In the genomic region with DNA sequence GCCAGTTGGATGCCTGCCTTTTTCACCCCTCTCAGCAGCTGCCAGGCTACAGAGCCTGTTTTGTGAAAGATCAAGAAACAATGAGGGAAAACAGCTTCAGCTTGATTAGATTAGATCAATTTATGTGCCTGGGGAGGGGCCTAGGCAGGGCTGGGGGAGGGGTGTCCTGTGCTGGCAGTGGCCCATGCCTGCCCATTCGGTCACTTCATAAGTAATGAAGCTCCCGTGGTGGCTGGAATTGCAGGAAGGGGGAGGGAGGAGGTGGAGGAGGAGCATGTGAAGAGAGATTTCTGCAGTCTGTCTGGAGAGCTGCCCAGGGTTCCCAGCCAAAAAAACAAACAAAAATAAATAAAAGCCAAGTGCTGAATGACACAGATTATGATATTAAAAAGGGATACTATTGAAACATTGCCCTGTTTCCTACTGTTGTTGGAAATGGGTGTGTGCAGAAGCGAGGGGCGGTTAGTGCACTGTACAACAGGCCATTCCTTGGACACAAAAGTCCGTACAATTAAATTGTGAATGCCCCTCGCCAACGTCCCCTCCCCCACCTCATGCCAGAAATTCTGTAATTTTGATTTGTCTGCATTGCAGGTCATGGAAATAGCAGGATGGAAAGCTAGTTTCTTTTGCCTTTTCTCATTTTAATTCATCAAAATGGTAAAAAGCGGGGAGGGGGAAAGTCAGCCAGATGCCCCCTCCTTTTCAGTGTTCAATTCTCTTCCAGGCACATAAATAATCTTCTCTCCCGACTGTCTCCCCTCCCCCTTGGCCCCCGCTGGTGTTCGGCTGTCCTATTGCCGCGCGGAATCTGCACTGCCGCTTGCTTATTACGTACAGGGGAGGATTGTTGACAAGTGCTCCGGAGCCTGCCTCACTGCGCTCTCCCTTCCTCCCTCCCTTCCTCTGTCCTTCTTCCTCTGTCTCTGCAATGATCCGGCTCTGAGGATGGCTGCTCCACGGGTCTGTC, we compare ENCODE assay signal across 8 mouse cellular contexts.
DNase-seq lines count a peak whose midpoint lies in the region; ATAC-seq and TF ChIP-seq lines count a peak whose summit lies in the region.

No protein-coding gene starts in this region.

- 2% methylated on average over 20 of the region's 20 CpGs for WGBS in forebrain, embryonic 12.5 days
- WGBS in heart, embryonic 15.5 days: 5% methylated on average over 20 of the region's 20 CpGs
- WGBS in liver, adult 2 months: 6% methylated on average over 20 of the region's 20 CpGs
- 4% methylated on average over 20 of the region's 20 CpGs for WGBS in neural tube, embryonic 11.5 days

- no peaks in the 10 kb centered on the region for H3K9me3 ChIP-seq in forebrain, embryonic 12.5 days
- H3K9me3 ChIP-seq in heart, embryonic 15.5 days (replicated peaks): no peaks in the 10 kb centered on the region
- no peaks in the 10 kb centered on the region for H3K9me3 ChIP-seq in neural tube, embryonic 11.5 days (ENCODE audit: control insufficient read depth, low read length)

- peaks cover 7% of the 10 kb centered on the region; the same call in 1 of the 2 replicates for H3K79me2 ChIP-seq in liver, adult 2 months (ENCODE audit: control insufficient read depth, insufficient read depth, low read length)

- no peaks in the 10 kb centered on the region for H3K36me3 ChIP-seq in forebrain, embryonic 12.5 days (replicated peaks)
- no peaks in the 10 kb centered on the region for H3K36me3 ChIP-seq in heart, embryonic 15.5 days
- no peaks in the 10 kb centered on the region for H3K36me3 ChIP-seq in liver, adult 2 months (ENCODE audit: control insufficient read depth, insufficient read depth, low read length)
- no peaks in the 10 kb centered on the region for H3K36me3 ChIP-seq in neural tube, embryonic 11.5 days (ENCODE audit: control insufficient read depth, insufficient read depth, low read length)

- H3K4me1 ChIP-seq in forebrain, embryonic 12.5 days: peaks cover 59% of the 10 kb centered on the region
- H3K4me1 ChIP-seq in heart, embryonic 15.5 days (replicated peaks): peaks cover 31% of the 10 kb centered on the region
- H3K4me1 ChIP-seq in liver, adult 2 months (ENCODE audit: control insufficient read depth, insufficient read depth, low read length): peaks cover 3% of the 10 kb centered on the region; the same call in 1 of the 2 replicates
- H3K4me1 ChIP-seq in neural tube, embryonic 11.5 days (ENCODE audit: control insufficient read depth, insufficient read depth, low read length): peaks cover 28% of the 10 kb centered on the region

- H3K27ac ChIP-seq in forebrain, embryonic 12.5 days: peak overlapping the region; percentile 93
- peak overlapping the region; percentile 76 for H3K27ac ChIP-seq in heart, embryonic 15.5 days
- peak overlapping the region; percentile 40 for H3K27ac ChIP-seq in liver, adult 2 months (replicated peaks; ENCODE audit: insufficient read depth, low read depth, low read length)
- peak overlapping the region; percentile 95 for H3K27ac ChIP-seq in neural tube, embryonic 11.5 days (ENCODE audit: low read depth, low read length)

- H3K9ac ChIP-seq in forebrain, embryonic 12.5 days: peak overlapping the region; percentile 51
- peak overlapping the region; percentile 19; the same call in 1 of the 2 replicates for H3K9ac ChIP-seq in heart, embryonic 15.5 days
- H3K9ac ChIP-seq in liver, adult 2 months (ENCODE audit: low read depth, low read length): 0 out of 2 replicates have a peak overlapping the region, but pooled peaks have one; percentile 6
- H3K9ac ChIP-seq in neural tube, embryonic 11.5 days (ENCODE audit: low read length): peak overlapping the region; percentile 58

- DNase-seq in thymus, postnatal 14 days: peak; percentile 8
- no peak for DNase-seq in thymus, postnatal 10 days (ENCODE audit: low spot score in 2 of 2)
- DNase-seq in kidney, postnatal 14 days: peak; percentile 93
- DNase-seq in liver, adult 2 months (ENCODE audit: extremely low read depth, low read depth, low spot score): peak; percentile 94
- DNase-seq in neural tube, embryonic 11.5 days (ENCODE audit: low spot score): peak; percentile 90
- DNase-seq in urinary bladder, postnatal 14 days (ENCODE audit: low spot score): peak; percentile 84

- peak overlapping the region; percentile 59 for H3K4me2 ChIP-seq in forebrain, embryonic 12.5 days
- H3K4me2 ChIP-seq in heart, embryonic 15.5 days: peak overlapping the region; percentile 62
- peak overlapping the region; percentile 59 for H3K4me2 ChIP-seq in neural tube, embryonic 11.5 days (ENCODE audit: low read depth)

- no peaks in the 10 kb centered on the region for H3K27me3 ChIP-seq in forebrain, embryonic 12.5 days
- no peaks in the 10 kb centered on the region for H3K27me3 ChIP-seq in heart, embryonic 15.5 days
- H3K27me3 ChIP-seq in liver, adult 2 months (ENCODE audit: control insufficient read depth, insufficient read depth, low read length): no peaks in the 10 kb centered on the region
- no peaks in the 10 kb centered on the region for H3K27me3 ChIP-seq in neural tube, embryonic 11.5 days (ENCODE audit: control insufficient read depth, insufficient read depth, low read length)

- H3K4me3 ChIP-seq in forebrain, embryonic 12.5 days (replicated peaks): peak overlapping the region; percentile 36
- peak overlapping the region; percentile 45 for H3K4me3 ChIP-seq in heart, embryonic 15.5 days
- H3K4me3 ChIP-seq in liver, adult 2 months (ENCODE audit: insufficient read depth, low read depth, low read length): peak overlapping the region; percentile 33
- peak overlapping the region; percentile 36 for H3K4me3 ChIP-seq in neural tube, embryonic 11.5 days (ENCODE audit: low read depth, low read length)

- peak; percentile 94 for ATAC-seq in forebrain, embryonic 12.5 days (ENCODE audit: low FRiP score)
- ATAC-seq in heart, embryonic 15.5 days (replicated peaks; ENCODE audit: insufficient number of reproducible peaks, insufficient read depth, low FRiP score, low read depth): peak; percentile 94
- peak; percentile 96 for ATAC-seq in neural tube, embryonic 11.5 days (ENCODE audit: insufficient read depth, low FRiP score, low TSS enrichment)

- TF ChIP-seq CTCF in liver, adult 2 months (IDR thresholded peaks at IDR 0.05; ENCODE audit: low read depth, low read length): no peak

- no peak for TF ChIP-seq POLR2A in liver, adult 2 months (IDR thresholded peaks at IDR 0.05; ENCODE audit: extremely low read depth, insufficient read depth, low read length)

Comparison
In these comparisons a context has a peak if more than half of its experiments do, and no peak if none do; other contexts are left out.
1. DNase-seq: peak in thymus, postnatal 14 days (single experiment), kidney, postnatal 14 days (single experiment), liver, adult 2 months (single experiment), neural tube, embryonic 11.5 days (single experiment) and urinary bladder, postnatal 14 days (single experiment); none in thymus, postnatal 10 days (0 of 2).
2. H3K27ac ChIP-seq: peak in every context shown above with its lines; median percentile 95 in neural tube, embryonic 11.5 days; 93 in forebrain, embryonic 12.5 days; 76 in heart, embryonic 15.5 days; 40 in liver, adult 2 months.
3. H3K9ac ChIP-seq: peak in every context shown above with its lines; median percentile 58 in neural tube, embryonic 11.5 days; 51 in forebrain, embryonic 12.5 days; 19 in heart, embryonic 15.5 days; 6 in liver, adult 2 months.
4. Peak in every context shown above with its lines, with median percentiles within 50 percentile points of each other: ATAC-seq, H3K4me2 ChIP-seq and H3K4me3 ChIP-seq.